Mouse (Mus musculus) kidney, adult 2 months (tissue): Measurements from ENCODE around the gene Kif26b.

ENCODE experiments used
- CTCF ChIP-seq: fragments of 200-500 bp; conservative IDR thresholded peaks from 2 replicates; pipeline ENCODE4 v1.5.1; 2011; ENCODE audit warnings: low read depth, mild to moderate bottlenecking, control low read depth, low read length, moderate library complexity, mixed read lengths; ENCODE audit not compliant: insufficient read depth, insufficient read length
- POLR2A ChIP-seq: fragments of 200-500 bp; IDR thresholded peaks from one replicate; pipeline ENCODE4 v1.6.1; 2011; ENCODE audit warnings: low read depth, low read length, control low read depth

DNA sequence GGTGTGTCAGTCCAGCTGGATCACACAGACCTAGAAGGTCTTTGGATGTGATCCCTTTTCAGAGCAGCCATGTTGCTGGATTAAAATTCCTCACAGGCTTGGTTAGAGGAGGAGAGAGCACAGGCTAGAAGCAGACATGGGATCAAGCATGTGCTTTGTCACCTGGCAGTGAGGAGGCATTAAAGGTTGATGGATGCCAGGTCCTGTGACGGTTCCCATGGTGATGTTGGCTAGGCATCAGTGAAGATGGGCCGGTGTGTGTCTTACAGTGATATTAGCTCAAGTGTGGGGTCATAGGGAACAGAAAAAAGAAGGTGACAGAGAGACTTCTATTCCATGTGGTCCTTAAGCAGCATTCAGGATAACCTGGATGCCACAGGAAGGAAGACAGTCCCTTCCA is 46.8 kb downstream of the Kif26b start:
- TF ChIP-seq CTCF (no peak), POLR2A (no peak)
